Mouse (Mus musculus): ENCODE results near the gene 4931422A03Rik.

DNA sequence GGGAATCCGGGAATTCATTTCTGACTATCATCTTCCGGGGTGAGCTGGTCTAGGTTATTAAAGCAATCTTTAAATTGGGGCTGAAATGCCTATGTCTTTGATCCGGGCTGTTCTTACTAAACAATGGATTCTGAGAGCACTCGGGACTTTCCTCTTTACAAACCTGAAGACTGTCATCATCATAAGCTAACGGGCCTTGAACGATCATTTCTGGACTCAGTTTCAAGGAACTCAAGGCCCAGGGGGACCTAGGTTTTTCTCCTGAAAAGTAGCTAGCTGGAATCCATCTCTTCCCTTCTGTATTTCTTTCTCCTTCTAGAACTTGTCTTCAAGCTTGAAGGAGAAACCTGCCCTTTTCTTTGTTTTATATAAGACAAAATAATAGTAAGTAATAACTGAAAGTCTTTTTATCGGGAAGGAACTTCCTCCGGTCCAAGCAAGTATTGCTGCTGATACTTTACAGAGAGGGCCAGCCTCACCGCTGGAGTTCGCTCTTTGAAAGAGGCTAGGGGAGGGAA is 59.2 kb downstream of the 4931422A03Rik start:
- no peak for TF ChIP-seq CTCF (IDR thresholded peaks at IDR 0.05; ENCODE audit: low read depth)
- no peak for TF ChIP-seq EP300 (optimal IDR thresholded peaks at IDR 0.05)
